Mouse (Mus musculus) erythroblast, embryonic 14.5 days (primary cell): ENCODE results near the gene Rhbdl1. TPM values are rescaled to one million over a fixed set of nuclear protein-coding genes. Genes with fewer than 3 reads are reported as not detected.

Source experiments
- H3K27me3 ChIP-seq: 2 replicates; pipeline ENCODE4 v1.6.1; 2012; ENCODE audit warnings: inconsistent platforms; ENCODE audit not compliant: control insufficient read depth
- H3K36me3 ChIP-seq: 2 replicates; pipeline ENCODE4 v1.6.1; 2012; ENCODE audit warnings: mild to moderate bottlenecking, inconsistent platforms; ENCODE audit not compliant: control insufficient read depth
- H3K4me1 ChIP-seq: 2 replicates; pipeline ENCODE4 v1.6.1; 2012; ENCODE audit warnings: inconsistent platforms; ENCODE audit not compliant: control insufficient read depth
- H3K4me3 ChIP-seq: replicated peaks from 2 replicates; pipeline ENCODE3; 2012; ENCODE audit warnings: moderate library complexity, mild to moderate bottlenecking, inconsistent platforms
- H3K9me3 ChIP-seq: 2 replicates; pipeline ENCODE4 v1.6.1; 2012; ENCODE audit warnings: low read length, inconsistent platforms, mixed read lengths; ENCODE audit not compliant: control insufficient read depth
- GATA1 ChIP-seq: IDR thresholded peaks from 2 replicates; pipeline ENCODE4 v1.6.1; 2012; ENCODE audit warnings: low read length, inconsistent platforms, mixed read lengths
- TAL1 ChIP-seq: IDR thresholded peaks from 3 replicates; pipeline ENCODE4 v1.6.1; 2012; ENCODE audit warnings: low read length, inconsistent platforms, mixed read lengths
- polyA plus RNA-seq: library from polyadenylated mRNA; stranded (reverse); fragments of >175 nt; gene quantifications from 2 replicates; pipeline ENCODE4 v1.2.3, GENCODE M21; 2012

Rhbdl1 gene
- polyA plus RNA-seq, 1 experiment = 0.22 TPM

GRCm38 (mm10) chr17:25865288-25865687 lies 28.2 kb upstream of the Rhbdl1 start:
- Histone ChIP-seq H3K4me1 (peaks cover 68% of the 10 kb centered on the region), H3K27me3 (no peaks in the 10 kb centered on the region), H3K4me3 (no peak overlapping the region), H3K36me3 (peaks cover 28% of the 10 kb centered on the region), H3K9me3 (no peaks in the 10 kb centered on the region)
- TF ChIP-seq TAL1 (no peak), GATA1 (no peak)

- TF ChIP-seq GATA1 (no peak), TAL1 (no peak)
- Histone ChIP-seq H3K9me3 (no peaks in the 10 kb centered on the region), H3K4me3 (no peak overlapping the region), H3K27me3 (no peaks in the 10 kb centered on the region), H3K36me3 (peaks cover 38% of the 10 kb centered on the region), H3K4me1 (peaks cover 75% of the 10 kb centered on the region)
Observed at GRCm38 (mm10) chr17:25864311-25864710, 27.2 kb upstream of the Rhbdl1 start.

GRCm38 (mm10) chr17:25863681-25864080 lies 26.6 kb upstream of the Rhbdl1 start:
- Histone ChIP-seq H3K36me3 (peaks cover 44% of the 10 kb centered on the region), H3K27me3 (no peaks in the 10 kb centered on the region), H3K4me1 (peaks cover 76% of the 10 kb centered on the region), H3K9me3 (no peaks in the 10 kb centered on the region), H3K4me3 (no peak overlapping the region)
- TF ChIP-seq GATA1 (no peak), TAL1 (no peak)

GRCm38 (mm10) chr17:25861704-25862612 lies 24.9 kb upstream of the Rhbdl1 start:
- TF ChIP-seq TAL1 = no peak
- TF ChIP-seq GATA1 = no peak
- Histone ChIP-seq H3K36me3 (peaks cover 56% of the 10 kb centered on the region), H3K9me3 (no peaks in the 10 kb centered on the region), H3K4me1 (peaks cover 66% of the 10 kb centered on the region), H3K27me3 (no peaks in the 10 kb centered on the region), H3K4me3 (peak overlapping the region; percentile 72)

- H3K9me3 ChIP-seq = no peaks in the 10 kb centered on the region
- TF ChIP-seq GATA1 (no peak), TAL1 (no peak)
- H3K36me3 ChIP-seq = peaks cover 56% of the 10 kb centered on the region
- peaks cover 59% of the 10 kb centered on the region for H3K4me1 ChIP-seq
- peak within 1 kb of the TSS; percentile 72 for H3K4me3 ChIP-seq
- no peaks in the 10 kb centered on the region for H3K27me3 ChIP-seq
Observed at GRCm38 (mm10) chr17:25860832-25861703, 24.0 kb upstream of the Rhbdl1 start, which contains the start of gene Wdr90. Wdr90 (minus strand) TSS chr17:25861501.

- no peak for TF ChIP-seq GATA1
- no peak for TF ChIP-seq TAL1
- H3K4me1 ChIP-seq = peaks cover 58% of the 10 kb centered on the region
- H3K27me3 ChIP-seq = no peaks in the 10 kb centered on the region
- H3K9me3 ChIP-seq = no peaks in the 10 kb centered on the region
- H3K36me3 ChIP-seq = peaks cover 61% of the 10 kb centered on the region
- H3K4me3 ChIP-seq = peak overlapping the region; percentile 72
Observed at GRCm38 (mm10) chr17:25860229-25860628, 23.1 kb upstream of the Rhbdl1 start.

- peaks cover 52% of the 10 kb centered on the region for H3K4me1 ChIP-seq
- peaks cover 87% of the 10 kb centered on the region for H3K36me3 ChIP-seq
- H3K4me3 ChIP-seq = peak within 1 kb of the TSS; percentile 80
Observed at GRCm38 (mm10) chr17:25844396-25844901, 7.4 kb upstream of the Rhbdl1 start, which contains the start of gene Rhot2. Rhot2 (minus strand) TSS chr17:25844851.

GRCm38 (mm10) chr17:25843636-25844395 lies 6.7 kb upstream of the Rhbdl1 start:
- TF ChIP-seq GATA1 = peak; percentile 54
- TF ChIP-seq TAL1 = 0 out of 3 replicates have a peak, but pooled peaks have one; percentile 13
- H3K4me1 ChIP-seq = peaks cover 58% of the 10 kb centered on the region
- H3K36me3 ChIP-seq = peaks cover 87% of the 10 kb centered on the region
- no peaks in the 10 kb centered on the region for H3K9me3 ChIP-seq
- H3K4me3 ChIP-seq = peak overlapping the region; percentile 80
- H3K27me3 ChIP-seq = no peaks in the 10 kb centered on the region

More at GRCm38 (mm10) chr17:25844396-25844901, 7.4 kb upstream of the Rhbdl1 start, which contains the start of gene Rhot2:
- H3K9me3 ChIP-seq = no peaks in the 10 kb centered on the region
- TF ChIP-seq GATA1 = no peak
- no peak for TF ChIP-seq TAL1
- H3K27me3 ChIP-seq = no peaks in the 10 kb centered on the region
